Mouse (Mus musculus) macrophage (primary cell): ENCODE measurements around the gene Tmem217. TPM values are rescaled to one million over a fixed set of nuclear protein-coding genes. Genes with fewer than 3 reads are reported as not detected.
"Not testable (repeated sequence)": the region's sequence is repeated elsewhere in the genome, so short reads cannot be mapped to it uniquely, and the experiment has no call there.

Experiments used
- H3K27ac ChIP-seq: fragments of 350-480 bp; formaldehyde crosslinking; 2 replicates; pipeline ENCODE4 v1.9.0; 2021
- H3K36me3 ChIP-seq: fragments of 350-480 bp; formaldehyde crosslinking; 2 replicates; pipeline ENCODE4 v1.9.0; 2021; ENCODE audit errors: inconsistent target
- H3K4me3 ChIP-seq: fragments of 350-480 bp; formaldehyde crosslinking; 2 replicates; pipeline ENCODE4 v1.9.0; 2021; ENCODE audit errors: inconsistent target
- H3K79me2 ChIP-seq: fragments of 350-480 bp; formaldehyde crosslinking; 2 replicates; pipeline ENCODE4 v1.9.0; 2021; ENCODE audit errors: inconsistent target
- WGBS: methylation state at CpG from one replicate; pipeline ENCODE4 v1.1.7; 2026; ENCODE audit warnings: inconsistent platforms; ENCODE audit not compliant: missing documents; 5-methylcytosine and 5-hydroxymethylcytosine counted together
- polyA plus RNA-seq: library from polyadenylated mRNA; stranded (reverse); fragments of 250-400 nt; gene quantifications from 3 replicates; pipeline ENCODE4 v1.2.4, GENCODE M21; 2018; ENCODE audit warnings: inconsistent platforms

Gene Tmem217
- polyA plus RNA-seq, 1 experiment from 2014 or later, result 0.67 TPM

DNA sequence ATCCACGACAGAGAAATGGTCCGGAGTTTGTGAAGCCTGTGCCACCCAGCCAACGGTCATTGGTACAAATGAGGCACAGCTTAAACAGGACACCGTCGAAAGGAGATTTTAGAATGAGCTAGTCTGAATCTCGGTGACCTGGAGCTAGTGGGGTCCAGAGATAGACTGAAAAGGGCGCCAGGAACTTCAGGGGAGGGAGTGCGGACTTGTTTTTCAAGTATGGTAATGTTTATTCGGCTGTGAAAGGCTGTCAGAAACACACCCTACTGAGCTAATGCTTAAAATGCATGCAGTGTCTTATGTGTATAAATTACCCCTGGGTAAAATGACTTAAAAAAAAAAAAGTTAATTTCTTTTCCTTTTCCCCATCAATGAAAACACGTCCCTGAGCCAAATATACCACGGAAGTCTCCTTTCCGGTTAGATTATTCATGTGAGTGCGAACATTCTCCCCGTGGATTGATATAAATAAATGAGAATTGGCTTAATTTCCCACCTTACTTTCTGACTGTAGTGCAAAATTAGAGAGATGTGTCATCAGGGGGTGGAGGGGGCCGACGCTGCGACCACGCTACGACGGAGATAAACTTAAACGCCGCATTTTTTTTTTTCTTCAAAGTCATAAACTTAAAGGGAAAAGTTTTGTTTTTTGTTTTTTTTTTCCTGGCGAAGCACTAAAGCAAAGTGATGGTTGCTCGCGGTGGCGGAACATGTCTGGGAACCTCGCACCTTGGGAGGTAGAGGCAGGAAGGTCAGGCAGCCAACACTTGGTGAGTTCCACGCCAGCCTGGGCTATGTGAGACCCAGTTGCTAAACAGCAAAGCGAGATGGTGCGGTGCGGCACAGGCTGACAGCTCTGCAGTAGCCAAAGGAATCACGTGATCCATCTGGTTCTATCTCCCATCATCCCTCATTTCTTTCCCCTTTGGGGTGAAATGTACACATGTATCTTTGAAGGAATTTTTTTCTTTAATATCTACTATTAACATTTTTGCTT is 49.2 kb downstream of the Tmem217 start:
- WGBS, result 15% methylated on average over 30 of the region's 32 CpGs
- no peak overlapping the region for H3K27ac ChIP-seq
- H3K79me2 ChIP-seq, result no peaks in the 10 kb centered on the region
- H3K4me3 ChIP-seq, result no peak overlapping the region; the same call in 1 of the 2 replicates
- no peaks in the 10 kb centered on the region for H3K36me3 ChIP-seq

DNA sequence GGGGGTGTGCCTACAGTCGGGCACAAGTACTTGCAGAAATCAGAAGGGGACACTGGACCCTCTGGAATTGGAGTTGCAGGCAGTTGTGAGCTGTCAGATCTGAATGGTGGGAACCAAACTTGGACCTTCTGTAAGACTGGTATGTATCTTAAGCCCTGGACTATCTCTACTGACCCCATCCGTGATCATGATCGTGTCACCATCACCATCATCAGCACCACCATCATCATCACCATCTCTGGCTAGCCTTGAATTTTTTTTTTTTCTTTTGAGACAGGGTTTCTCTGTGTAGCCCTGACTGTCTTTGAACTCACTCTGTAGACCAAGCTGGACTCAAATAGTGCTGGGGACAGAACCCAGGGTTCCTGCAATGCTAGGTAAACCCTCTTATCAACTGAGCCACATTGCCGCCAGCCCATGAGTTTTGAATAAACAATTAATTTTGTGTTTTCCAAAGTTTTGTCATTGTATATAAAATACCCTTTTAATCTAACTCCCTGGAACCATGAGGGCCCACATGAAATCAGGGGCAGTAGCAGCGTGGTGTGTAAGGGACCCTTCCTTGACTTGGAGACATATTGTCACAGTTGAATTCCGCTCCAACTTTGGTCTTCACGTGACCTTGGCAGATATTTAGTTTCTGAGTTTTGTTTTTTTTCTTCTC is 50.0 kb downstream of the Tmem217 start:
- Histone ChIP-seq H3K36me3 (no peaks in the 10 kb centered on the region), H3K27ac (no peak overlapping the region), H3K79me2 (no peaks in the 10 kb centered on the region), H3K4me3 (no peak overlapping the region)
- WGBS, result 83% methylated on average over 7 of the region's 7 CpGs

DNA sequence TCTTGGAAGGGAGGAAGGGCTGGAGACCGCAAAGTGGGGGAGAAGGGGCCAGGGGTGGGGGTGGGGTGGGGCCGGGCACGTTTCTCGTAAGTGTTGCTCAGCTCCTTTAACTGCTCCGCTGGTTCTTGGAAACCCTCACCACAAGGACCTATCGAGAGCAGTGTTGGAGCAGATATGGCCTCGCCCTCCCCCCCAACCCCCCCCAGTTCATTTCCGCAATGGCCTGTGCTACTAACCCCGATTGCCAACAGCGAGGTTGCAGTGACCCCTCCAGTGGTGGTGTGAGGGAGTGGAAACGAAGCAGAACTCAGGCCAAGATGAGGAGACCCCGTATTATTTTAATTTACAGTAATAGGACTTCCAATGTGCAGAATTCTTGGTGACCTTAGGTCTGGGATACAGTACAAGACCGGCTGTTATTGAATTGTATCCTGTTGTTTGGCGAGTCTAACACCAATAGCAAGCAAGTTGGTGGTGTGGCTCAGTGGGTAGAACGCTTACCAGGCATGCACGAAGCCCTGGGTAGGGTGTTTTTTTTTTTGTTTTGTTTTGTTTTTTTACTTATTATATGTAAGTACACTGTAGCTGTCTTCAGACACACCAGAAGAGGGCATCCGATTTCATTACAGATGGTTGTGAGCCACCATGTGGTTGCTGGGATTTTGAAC is 51.2 kb downstream of the Tmem217 start:
- no peaks in the 10 kb centered on the region for H3K79me2 ChIP-seq
- 29% methylated on average over 12 of the region's 17 CpGs for WGBS
- no peak overlapping the region for H3K4me3 ChIP-seq
- no peak overlapping the region for H3K27ac ChIP-seq
- no peaks in the 10 kb centered on the region for H3K36me3 ChIP-seq

- Histone ChIP-seq H3K27ac (no peak overlapping the region), H3K4me3 (no peak overlapping the region), H3K36me3 (no peaks in the 10 kb centered on the region), H3K79me2 (no peaks in the 10 kb centered on the region)
- 75% methylated on average over 7 of the region's 7 CpGs for WGBS
Measured at GRCm38 (mm10) chr17:29500243-29500740, 51.9 kb downstream of the Tmem217 start.

DNA sequence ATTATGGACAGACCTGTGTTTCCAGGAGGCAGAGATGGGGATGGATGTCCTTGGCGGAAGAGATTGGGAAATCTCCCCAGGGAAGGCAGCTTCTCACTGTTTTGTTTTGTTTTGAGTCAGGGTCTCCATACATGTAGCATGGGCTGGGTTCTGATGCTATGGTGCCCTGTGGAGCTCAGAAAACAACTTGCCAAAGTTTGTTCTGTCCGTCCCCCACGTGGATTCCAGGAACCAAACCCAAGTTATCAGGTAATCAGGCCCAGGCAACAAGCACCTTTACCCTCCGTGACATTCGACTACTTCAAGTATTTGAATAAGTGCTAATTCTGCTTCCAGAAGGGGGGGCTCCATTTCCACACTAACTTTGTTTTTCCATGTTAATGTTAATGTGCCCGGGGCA is 52.7 kb downstream of the Tmem217 start:
- H3K27ac ChIP-seq, result no peak overlapping the region
- peaks cover 3% of the 10 kb centered on the region; the same call in 1 of the 2 replicates for H3K36me3 ChIP-seq
- 82% methylated on average over 6 of the region's 6 CpGs for WGBS
- no peak overlapping the region for H3K4me3 ChIP-seq
- H3K79me2 ChIP-seq, result peaks cover 5% of the 10 kb centered on the region

GRCm38 (mm10) chr17:29498952-29499351 is 53.2 kb downstream of the Tmem217 start:
- H3K36me3 ChIP-seq, result not testable (repeated sequence)

GRCm38 (mm10) chr17:29498028-29498427 is 54.2 kb downstream of the Tmem217 start:
- Histone ChIP-seq H3K36me3 (peaks cover 13% of the 10 kb centered on the region; the same call in 1 of the 2 replicates), H3K79me2 (peaks cover 20% of the 10 kb centered on the region), H3K27ac (peak overlapping the region; percentile 73), H3K4me3 (no peak overlapping the region)
- 6% methylated on average over 4 of the region's 4 CpGs for WGBS

More at GRCm38 (mm10) chr17:29498952-29499351, 53.2 kb downstream of the Tmem217 start:
- H3K4me3 ChIP-seq, result not testable (repeated sequence)
- peak overlapping the region; percentile 73 for H3K27ac ChIP-seq
- peaks cover 11% of the 10 kb centered on the region for H3K79me2 ChIP-seq
- 100% methylated on average over 1 of the region's 2 CpGs for WGBS

DNA sequence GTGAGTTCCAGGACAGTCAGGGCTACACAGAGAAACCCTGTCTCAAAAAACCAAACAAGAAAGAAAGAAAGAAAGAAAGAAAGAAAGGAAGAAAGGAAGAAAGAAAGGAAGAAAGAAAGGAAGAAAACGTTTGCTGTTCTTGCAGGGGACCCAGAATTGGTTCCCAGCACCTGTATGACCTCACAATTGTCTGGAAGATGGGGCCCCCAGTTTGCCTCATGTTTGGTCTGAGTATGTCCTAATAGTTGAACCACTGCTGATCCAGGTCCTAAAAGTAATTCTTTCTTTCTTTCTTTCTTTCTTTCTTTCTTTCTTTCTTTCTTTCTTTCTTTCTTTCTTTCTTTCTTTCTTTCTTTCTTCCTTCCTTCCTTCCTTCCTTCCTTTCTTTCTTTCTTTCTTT is 54.7 kb downstream of the Tmem217 start:
- Histone ChIP-seq H3K27ac (peak overlapping the region; percentile 73), H3K36me3 (peaks cover 13% of the 10 kb centered on the region; the same call in 1 of the 2 replicates)
- WGBS, result 15% methylated on average over 1 of the region's 1 CpGs

DNA sequence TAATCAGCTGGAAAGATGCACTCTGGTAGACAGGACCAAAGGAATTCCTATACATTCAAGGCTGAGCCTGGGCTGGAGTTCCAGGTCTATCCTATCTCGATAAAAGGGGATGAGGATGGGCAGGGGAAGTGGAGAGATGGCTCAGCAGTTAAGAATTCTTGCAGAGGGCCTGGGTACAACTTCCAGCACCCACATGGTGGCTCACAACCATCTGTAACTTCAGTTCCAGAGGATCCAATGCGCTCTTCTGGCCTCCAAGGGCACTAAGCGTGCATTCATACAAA is 55.2 kb downstream of the Tmem217 start:
- no peak overlapping the region for H3K27ac ChIP-seq
- H3K4me3 ChIP-seq, result no peak overlapping the region
- 81% methylated on average over 3 of the region's 3 CpGs for WGBS

More for the DNA sequence above, 54.7 kb downstream of the Tmem217 start:
- peaks cover 26% of the 10 kb centered on the region for H3K79me2 ChIP-seq
- H3K4me3 ChIP-seq, result not testable (repeated sequence)

DNA sequence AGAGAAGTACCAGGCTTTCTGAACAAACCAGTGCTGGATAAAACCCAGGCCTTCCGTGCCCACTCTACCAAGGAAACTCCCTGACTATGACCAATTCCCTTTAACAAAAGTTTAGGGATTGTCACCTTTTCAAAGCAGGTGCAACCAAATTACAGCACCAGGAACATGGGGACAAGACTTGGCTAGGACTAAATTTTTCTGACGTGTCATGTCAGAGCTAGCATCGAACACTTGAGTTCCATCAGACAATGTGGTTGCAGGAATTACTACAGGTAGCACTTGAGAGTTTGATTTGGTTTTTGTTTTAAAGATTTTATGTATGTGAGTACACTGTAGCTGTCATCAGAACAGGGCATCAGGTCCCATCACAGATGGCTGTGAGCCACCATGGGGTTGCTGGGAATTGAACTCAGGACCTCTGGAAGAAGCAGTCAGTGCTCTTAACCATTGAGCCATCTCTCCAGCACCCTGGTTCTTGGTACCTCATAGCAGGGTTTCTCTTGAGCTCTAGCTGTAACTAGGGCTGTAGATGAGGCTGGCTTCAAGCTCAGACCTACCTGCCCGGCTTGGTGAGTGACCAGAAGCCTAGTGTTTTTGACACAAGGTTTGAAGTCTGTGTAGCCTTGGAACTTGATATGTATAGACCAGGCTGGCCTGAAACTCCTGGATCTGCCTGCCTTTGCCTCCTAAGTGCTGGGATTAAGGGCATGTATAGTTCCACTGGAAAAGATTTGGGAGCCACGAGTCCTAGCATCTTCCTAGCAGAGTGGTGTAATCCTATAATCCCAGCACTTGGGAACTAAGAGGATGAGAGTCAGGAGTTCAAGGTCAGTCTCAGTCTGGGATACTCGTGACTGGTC is 55.7 kb downstream of the Tmem217 start:
- Histone ChIP-seq H3K4me3 (no peak overlapping the region), H3K79me2 (peaks cover 36% of the 10 kb centered on the region), H3K27ac (no peak overlapping the region), H3K36me3 (peaks cover 13% of the 10 kb centered on the region; the same call in 1 of the 2 replicates)
- WGBS, result 75% methylated on average over 6 of the region's 6 CpGs

More for the DNA sequence above, 55.2 kb downstream of the Tmem217 start:
- Histone ChIP-seq H3K79me2 (peaks cover 30% of the 10 kb centered on the region), H3K36me3 (peaks cover 13% of the 10 kb centered on the region; the same call in 1 of the 2 replicates)

- 0 out of 2 replicates have a peak overlapping the region, but pooled peaks have one; percentile 0 for H3K27ac ChIP-seq
- no peak overlapping the region for H3K4me3 ChIP-seq
- H3K79me2 ChIP-seq, result peaks cover 44% of the 10 kb centered on the region
- 53% methylated on average over 6 of the region's 8 CpGs for WGBS
- peaks cover 13% of the 10 kb centered on the region; the same call in 1 of the 2 replicates for H3K36me3 ChIP-seq
Measured at GRCm38 (mm10) chr17:29494732-29495076, 57.5 kb downstream of the Tmem217 start.

DNA sequence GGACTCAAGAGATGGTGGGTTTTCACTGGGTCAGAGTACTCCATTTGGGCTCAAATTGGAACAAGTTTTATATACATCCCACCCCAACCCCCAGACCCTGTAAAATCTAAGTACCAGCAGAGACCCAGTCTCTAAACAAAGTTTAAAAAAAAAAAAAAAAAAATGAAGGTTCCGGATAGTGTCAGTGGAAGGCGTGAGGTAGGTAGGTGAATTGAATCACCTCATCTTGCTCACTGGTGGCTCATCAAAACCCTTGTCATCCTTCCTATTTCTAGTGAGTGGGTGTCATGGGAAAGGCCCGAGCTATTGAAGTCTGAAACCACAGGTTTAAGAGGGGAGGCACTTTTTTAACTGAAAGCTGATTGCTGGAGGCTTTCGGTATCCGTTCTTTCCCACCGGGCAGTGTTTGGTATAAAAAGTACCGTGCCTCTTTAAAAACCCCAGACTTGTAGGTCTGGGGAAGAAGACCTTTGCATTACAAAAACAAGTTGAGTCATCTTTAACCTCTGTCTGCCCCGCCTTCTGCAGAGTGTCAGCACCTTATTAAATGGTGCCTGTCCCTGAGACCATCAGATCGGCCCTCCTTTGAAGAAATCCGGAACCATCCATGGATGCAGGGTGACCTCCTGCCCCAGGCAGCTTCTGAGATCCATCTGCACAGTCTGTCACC is 58.0 kb downstream of the Tmem217 start:
- Histone ChIP-seq H3K4me3 (0 out of 2 replicates have a peak overlapping the region, but pooled peaks have one; percentile 78), H3K36me3 (peaks cover 13% of the 10 kb centered on the region; the same call in 1 of the 2 replicates), H3K79me2 (peaks cover 46% of the 10 kb centered on the region), H3K27ac (0 out of 2 replicates have a peak overlapping the region, but pooled peaks have one; percentile 0)
- 19% methylated on average over 10 of the region's 10 CpGs for whole genome bisulfite sequencing

DNA sequence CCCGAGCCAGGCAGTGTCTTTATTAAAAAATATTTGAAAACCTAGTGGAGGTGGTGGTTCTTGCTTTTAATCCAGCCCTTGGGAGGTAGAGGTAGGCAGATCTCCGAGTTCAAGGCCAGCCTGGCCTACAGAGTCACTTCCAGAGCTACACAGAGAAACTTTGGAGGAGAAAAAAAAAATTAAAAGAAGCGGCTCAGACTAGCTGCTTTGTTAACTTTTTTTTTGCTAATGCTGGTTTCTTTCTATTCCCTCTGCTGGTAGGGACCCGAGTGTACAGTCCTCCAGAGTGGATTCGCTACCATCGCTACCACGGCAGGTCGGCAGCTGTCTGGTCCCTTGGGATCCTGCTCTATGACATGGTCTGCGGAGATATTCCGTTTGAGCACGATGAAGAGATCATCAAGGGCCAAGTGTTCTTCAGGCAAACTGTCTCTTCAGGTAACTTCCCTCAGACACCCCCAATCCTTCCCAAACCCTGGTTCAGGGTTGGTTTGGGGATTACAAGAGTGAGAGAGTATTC is 58.7 kb downstream of the Tmem217 start:
- Histone ChIP-seq H3K79me2 (peaks cover 46% of the 10 kb centered on the region), H3K4me3 (peak overlapping the region; percentile 78), H3K36me3 (peaks cover 13% of the 10 kb centered on the region; the same call in 1 of the 2 replicates), H3K27ac (peak overlapping the region; percentile 86)
- WGBS, result 27% methylated on average over 11 of the region's 11 CpGs
